25 mouse cellular contexts compared by ENCODE assay signal in genomic region chr2:70249872-70250271, GRCm38 (mm10).
A peak's percentile ranks its signal among the peaks of the same experiment; 100 is the strongest.
DNase-seq lines count a peak whose midpoint lies in the region; ATAC-seq and TF ChIP-seq lines count a peak whose summit lies in the region.
"Had no signal": no experiment of that assay in that cellular context is flagged by ENCODE, and none has a peak within 500 bp of the region (broad histone marks: within the 10 kb centered on the region; RNA-seq: fewer than 3 reads in every experiment).

No protein-coding gene starts in this region.

- H3K27me3 ChIP-seq in hindbrain, postnatal 0 days (ENCODE audit: insufficient read depth, low read length), result no peaks in the 10 kb centered on the region
- no peaks in the 10 kb centered on the region for H3K27me3 ChIP-seq in hindbrain, embryonic 10.5 days (ENCODE audit: insufficient read depth, poor library complexity, severe bottlenecking)
- no peaks in the 10 kb centered on the region for H3K27me3 ChIP-seq in liver, postnatal 0 days (ENCODE audit: insufficient read depth, low read length)
- H3K27me3 ChIP-seq: embryonic facial prominence, embryonic 15.5 days; forebrain, embryonic 15.5 days; hindbrain, embryonic 15.5 days; limb, embryonic 13.5 days; liver, embryonic 13.5 days had no signal

- TF ChIP-seq CTCF in hindbrain, postnatal 0 days (IDR thresholded peaks at IDR 0.05; ENCODE audit: low read depth), result peak; percentile 49
- 0 out of 2 replicates have a peak, but pooled peaks have one; percentile 8 for TF ChIP-seq CTCF in liver, postnatal 0 days (IDR thresholded peaks at IDR 0.05; ENCODE audit: low read depth)

- H3K4me2 ChIP-seq in hindbrain, postnatal 0 days (ENCODE audit: low read depth, low read length), result no peak overlapping the region
- H3K4me2 ChIP-seq in liver, postnatal 0 days (ENCODE audit: low read depth, low read length), result no peak overlapping the region
- H3K4me2 ChIP-seq: embryonic facial prominence, embryonic 15.5 days; forebrain, embryonic 15.5 days; heart, embryonic 13.5 days; hindbrain, embryonic 15.5 days; limb, embryonic 13.5 days; liver, embryonic 13.5 days; lung, embryonic 14.5 days had no signal

- no peak overlapping the region for H3K4me3 ChIP-seq in hindbrain, postnatal 0 days (ENCODE audit: low read length)
- H3K4me3 ChIP-seq in hindbrain, embryonic 10.5 days, result no peak overlapping the region
- no peak overlapping the region for H3K4me3 ChIP-seq in liver, postnatal 0 days (ENCODE audit: low read depth, low read length)
- H3K4me3 ChIP-seq: embryonic facial prominence, embryonic 15.5 days; forebrain, embryonic 15.5 days; heart, embryonic 13.5 days; hindbrain, embryonic 15.5 days; limb, embryonic 13.5 days; liver, embryonic 13.5 days had no signal

- H3K36me3 ChIP-seq in hindbrain, postnatal 0 days (ENCODE audit: insufficient read depth, low read length), result no peaks in the 10 kb centered on the region
- H3K36me3 ChIP-seq in hindbrain, embryonic 10.5 days, result no peaks in the 10 kb centered on the region
- H3K36me3 ChIP-seq in liver, postnatal 0 days (replicated peaks; ENCODE audit: insufficient read depth, low read length), result no peaks in the 10 kb centered on the region
- H3K36me3 ChIP-seq: embryonic facial prominence, embryonic 15.5 days; forebrain, embryonic 15.5 days; heart, embryonic 13.5 days; hindbrain, embryonic 15.5 days; limb, embryonic 13.5 days; liver, embryonic 13.5 days had no signal

- DNase-seq in embryo, embryonic 10 days (ENCODE audit: low spot score), result peak; percentile 18
- DNase-seq in embryo, embryonic 10.5 days (ENCODE audit: low spot score), result no peak
- peak; percentile 55 for DNase-seq in hindbrain, postnatal 0 days (ENCODE audit: low spot score)
- DNase-seq in hindbrain, embryonic 10.5 days (ENCODE audit: low spot score), result no peak
- DNase-seq in liver, postnatal 0 days, result no peak
- no peak for DNase-seq in liver
- DNase-seq in mesoderm, embryonic 11.5 days (ENCODE audit: low read depth, low spot score), result peak; percentile 20
- no peak for DNase-seq in adrenal gland, postnatal 25 days
- DNase-seq: adrenal gland, postnatal 14 days; cerebellum, adult 11-12 months; cerebellum, postnatal 14 days; embryo, embryonic 11 days; gastrocnemius, postnatal 10 days; heart, adult 18-20 months; heart, postnatal 14 days; kidney, adult 11 months; layer of hippocampus, postnatal 36 days; liver, embryonic 13.5 days; lung, embryonic 14.5 days; lung, postnatal 4 days had no signal

- TF ChIP-seq EP300 in liver, postnatal 0 days (IDR thresholded peaks at IDR 0.05; ENCODE audit: low read depth), result no peak

- H3K9me3 ChIP-seq in hindbrain, postnatal 0 days (ENCODE audit: low read length), result no peaks in the 10 kb centered on the region
- H3K9me3 ChIP-seq in hindbrain, embryonic 10.5 days, result no peaks in the 10 kb centered on the region
- H3K9me3 ChIP-seq in liver, postnatal 0 days (ENCODE audit: low read length), result no peaks in the 10 kb centered on the region
- H3K9me3 ChIP-seq: embryonic facial prominence, embryonic 15.5 days; forebrain, embryonic 15.5 days; heart, embryonic 13.5 days; hindbrain, embryonic 15.5 days; limb, embryonic 13.5 days; liver, embryonic 13.5 days had no signal

- H3K27ac ChIP-seq in hindbrain, postnatal 0 days, result no peak overlapping the region
- H3K27ac ChIP-seq in hindbrain, embryonic 10.5 days, result no peak overlapping the region
- no peak overlapping the region for H3K27ac ChIP-seq in liver, postnatal 0 days (ENCODE audit: low read depth)
- H3K27ac ChIP-seq: embryonic facial prominence, embryonic 15.5 days; forebrain, embryonic 15.5 days; heart, embryonic 13.5 days; hindbrain, embryonic 15.5 days; limb, embryonic 13.5 days; liver, embryonic 13.5 days had no signal

- ATAC-seq in hindbrain, postnatal 0 days, result no peak
- ATAC-seq in liver, postnatal 0 days, result no peak
- ATAC-seq: forebrain, embryonic 15.5 days had no signal

- H3K4me1 ChIP-seq in hindbrain, postnatal 0 days (ENCODE audit: insufficient read depth, low read length), result no peaks in the 10 kb centered on the region
- H3K4me1 ChIP-seq in hindbrain, embryonic 10.5 days (replicated peaks), result no peaks in the 10 kb centered on the region
- H3K4me1 ChIP-seq in liver, postnatal 0 days (ENCODE audit: insufficient read depth), result no peaks in the 10 kb centered on the region
- H3K4me1 ChIP-seq: embryonic facial prominence, embryonic 15.5 days; forebrain, embryonic 15.5 days; heart, embryonic 13.5 days; hindbrain, embryonic 15.5 days; limb, embryonic 13.5 days; liver, embryonic 13.5 days had no signal

- H3K9ac ChIP-seq in hindbrain, postnatal 0 days (replicated peaks; ENCODE audit: low read length), result no peak overlapping the region
- H3K9ac ChIP-seq in liver, postnatal 0 days (replicated peaks), result no peak overlapping the region
- H3K9ac ChIP-seq: embryonic facial prominence, embryonic 15.5 days; forebrain, embryonic 15.5 days; heart, embryonic 13.5 days; hindbrain, embryonic 15.5 days; limb, embryonic 13.5 days; liver, embryonic 13.5 days; lung, embryonic 14.5 days had no signal

- WGBS in hindbrain, postnatal 0 days, result 58% methylated on average over 4 of the region's 4 CpGs
- 75% methylated on average over 4 of the region's 4 CpGs for WGBS in hindbrain, embryonic 10.5 days
- 55% methylated on average over 4 of the region's 4 CpGs for WGBS in liver, postnatal 0 days (ENCODE audit: insufficient replicate concordance)

Comparison
In these comparisons a context has a peak if more than half of its experiments do, and no peak if none do; other contexts are left out.
1. DNase-seq: peak in embryo, embryonic 10 days (single experiment), hindbrain, postnatal 0 days (single experiment) and mesoderm, embryonic 11.5 days (single experiment); none in embryo, embryonic 10.5 days (single experiment), hindbrain, embryonic 10.5 days (single experiment), liver, postnatal 0 days (single experiment), liver (single experiment) and adrenal gland, postnatal 25 days (single experiment).